Mouse (Mus musculus): Measurements from ENCODE around the gene Hist1h2bc.
"Not testable (repeated sequence)": the region's sequence is repeated elsewhere in the genome, so short reads cannot be mapped to it uniquely, and the experiment has no call there.

Gene Hist1h2bc

DNA sequence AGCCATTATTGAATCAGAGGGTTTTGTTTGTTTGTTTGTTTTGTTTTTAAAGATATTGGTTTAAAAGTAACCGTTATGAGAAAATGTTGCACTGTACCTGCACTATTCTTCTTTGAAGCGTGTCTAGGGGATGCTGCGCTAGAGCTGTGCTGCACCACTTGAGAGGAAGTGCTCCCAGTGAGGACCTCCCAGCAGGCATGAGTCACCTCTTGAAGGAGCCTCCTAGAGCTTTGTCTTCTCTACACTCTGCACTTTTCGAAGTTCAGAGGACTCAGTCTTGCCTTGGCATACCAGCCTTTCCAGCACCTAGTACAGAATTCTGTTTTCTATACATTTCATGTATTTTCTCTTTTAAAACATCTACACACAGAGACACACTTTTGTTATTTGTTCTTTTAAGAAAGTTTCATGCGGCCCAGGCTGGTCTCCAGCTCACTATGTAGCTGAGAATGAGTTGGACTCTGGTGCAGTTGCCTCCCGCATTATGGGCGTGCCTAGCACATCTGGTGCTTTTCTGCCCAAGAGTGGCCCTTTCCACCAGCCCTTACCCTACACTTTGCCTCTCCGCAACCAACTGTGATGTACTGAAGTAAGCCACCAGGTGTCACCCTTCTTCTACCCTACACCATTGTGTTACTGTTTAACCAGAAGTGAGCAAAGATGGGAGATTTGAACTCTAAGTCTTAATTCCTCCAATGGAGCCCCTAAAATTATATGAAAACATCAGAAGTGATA, 17.0 kb downstream of the Hist1h2bc start:
- peak; percentile 84 for DNase-seq

DNA sequence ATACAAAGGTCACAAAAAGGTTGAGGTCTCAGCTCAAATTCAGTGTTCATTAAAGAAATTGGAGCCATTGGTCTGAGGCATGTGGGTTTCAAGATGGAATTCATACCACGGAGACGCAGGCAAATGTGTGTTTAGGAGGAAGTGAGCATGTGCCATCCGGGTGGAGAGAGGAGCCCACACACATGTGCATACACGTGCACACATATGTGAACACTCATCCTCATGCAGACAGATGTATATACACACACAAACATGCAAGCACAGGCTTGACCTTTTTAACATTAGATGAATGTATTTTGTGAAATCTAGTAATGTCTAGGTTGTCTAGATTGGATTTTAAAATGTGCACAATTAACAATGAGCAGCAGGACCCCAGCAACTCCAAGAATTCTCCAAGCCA, 18.2 kb downstream of the Hist1h2bc start:
- no peak for DNase-seq

DNA sequence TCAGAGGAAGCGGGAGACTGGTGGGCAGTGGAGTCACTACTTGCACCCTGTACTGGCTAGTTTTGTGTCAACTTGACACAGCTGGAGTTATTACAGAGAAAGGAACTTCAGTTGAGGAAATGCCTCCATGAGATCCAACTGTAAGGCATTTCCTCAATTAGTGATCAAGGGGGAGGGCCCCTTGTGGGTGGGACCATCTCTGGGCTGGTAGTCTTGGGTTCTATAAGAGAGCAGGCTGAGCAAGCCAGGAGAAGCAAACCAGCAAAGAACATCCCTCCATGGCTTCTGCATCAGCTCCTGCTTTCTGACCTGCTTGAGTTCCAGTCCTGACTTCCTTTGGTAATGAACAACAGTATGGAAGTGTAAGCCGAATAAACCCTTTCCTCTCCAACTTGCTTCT, 18.8 kb downstream of the Hist1h2bc start:
- DNase-seq = not testable (repeated sequence)

DNA sequence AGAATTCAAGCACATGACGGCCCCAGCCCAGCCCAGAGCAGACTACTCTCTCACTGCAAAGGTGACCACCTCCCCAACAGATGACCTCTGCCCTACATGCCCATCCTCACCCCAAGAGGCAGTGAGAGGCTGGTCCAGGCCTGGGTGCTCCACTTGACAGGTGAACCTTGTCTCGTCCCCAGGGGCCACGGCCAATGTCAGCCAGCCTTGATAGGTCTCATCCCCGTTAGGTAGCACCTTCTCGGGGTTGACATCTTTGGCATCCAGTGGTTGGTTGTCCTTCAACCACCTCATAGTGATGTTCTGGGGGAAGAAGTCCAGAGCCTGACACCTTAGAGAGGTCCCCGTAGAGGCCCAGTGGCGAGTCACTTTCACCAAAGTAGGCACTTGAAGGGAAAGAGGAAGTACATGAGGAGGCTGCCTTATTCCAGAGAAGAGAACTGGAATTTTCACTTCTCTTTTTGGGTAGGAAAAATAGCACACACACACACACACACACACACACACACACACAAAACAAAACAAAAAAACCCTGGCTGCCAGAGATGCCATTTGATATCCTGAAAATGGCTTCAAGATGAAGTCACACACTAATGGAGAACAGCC, 21.9 kb downstream of the Hist1h2bc start:
- no peak for DNase-seq

DNA sequence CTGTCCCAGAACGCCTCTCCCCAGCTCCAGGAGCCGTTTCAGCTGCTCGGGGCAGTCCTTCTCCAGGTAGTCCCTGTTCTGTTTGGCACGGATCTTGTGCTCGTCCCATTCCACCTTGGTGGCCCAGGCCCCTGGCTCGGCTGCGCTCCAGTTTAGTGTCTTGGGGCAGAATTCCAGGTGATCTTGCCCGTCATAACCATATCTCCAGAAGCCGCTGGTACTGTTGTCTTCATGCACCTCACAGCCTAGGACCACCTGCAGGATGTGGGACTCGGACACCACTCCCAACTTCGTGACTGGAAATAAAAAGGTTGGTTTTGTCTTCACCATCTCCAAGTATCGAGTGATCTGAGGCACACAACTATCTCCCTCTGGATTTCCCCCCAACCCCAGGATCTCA, 22.8 kb downstream of the Hist1h2bc start:
- no peak for DNase-seq

DNA sequence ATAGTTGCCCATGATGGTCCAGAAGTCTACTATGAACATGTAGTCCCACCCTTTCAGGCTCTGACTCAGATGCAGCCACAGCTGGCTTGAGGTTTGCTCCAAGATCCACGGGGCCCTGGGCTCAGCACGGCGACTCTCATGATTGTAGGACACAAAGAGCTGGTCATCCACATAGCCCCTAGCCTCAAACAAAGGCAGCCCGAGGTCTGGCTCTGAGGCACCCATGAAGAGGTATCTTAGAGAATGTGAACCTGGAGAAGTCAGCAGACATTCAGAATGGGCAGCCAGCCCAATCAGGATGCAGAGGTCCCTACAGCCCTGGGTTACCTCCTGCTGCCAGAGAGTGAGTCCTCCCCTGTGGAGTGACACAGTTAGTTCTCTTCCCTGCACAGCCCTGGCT, 24.0 kb downstream of the Hist1h2bc start:
- no peak for DNase-seq

DNA sequence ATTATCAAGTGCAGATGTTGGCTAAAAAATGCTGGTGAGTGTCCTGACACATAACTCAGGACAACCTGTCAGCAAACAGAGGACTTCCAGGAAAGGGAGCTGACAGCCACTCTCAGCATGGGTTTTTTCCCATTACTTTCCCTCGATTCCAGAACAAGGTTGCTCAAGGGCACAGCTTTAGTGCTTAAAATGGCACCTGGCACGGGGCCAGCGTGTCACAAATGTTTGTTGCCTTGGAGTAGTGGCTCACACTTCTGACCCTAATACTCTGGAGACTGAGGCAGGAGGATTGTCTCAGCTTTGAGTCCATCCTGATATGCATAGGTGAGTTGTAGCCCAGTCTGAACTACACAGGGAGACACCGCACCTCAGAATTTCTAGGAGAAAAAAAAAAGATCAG, 24.7 kb downstream of the Hist1h2bc start:
- no peak for DNase-seq

DNA sequence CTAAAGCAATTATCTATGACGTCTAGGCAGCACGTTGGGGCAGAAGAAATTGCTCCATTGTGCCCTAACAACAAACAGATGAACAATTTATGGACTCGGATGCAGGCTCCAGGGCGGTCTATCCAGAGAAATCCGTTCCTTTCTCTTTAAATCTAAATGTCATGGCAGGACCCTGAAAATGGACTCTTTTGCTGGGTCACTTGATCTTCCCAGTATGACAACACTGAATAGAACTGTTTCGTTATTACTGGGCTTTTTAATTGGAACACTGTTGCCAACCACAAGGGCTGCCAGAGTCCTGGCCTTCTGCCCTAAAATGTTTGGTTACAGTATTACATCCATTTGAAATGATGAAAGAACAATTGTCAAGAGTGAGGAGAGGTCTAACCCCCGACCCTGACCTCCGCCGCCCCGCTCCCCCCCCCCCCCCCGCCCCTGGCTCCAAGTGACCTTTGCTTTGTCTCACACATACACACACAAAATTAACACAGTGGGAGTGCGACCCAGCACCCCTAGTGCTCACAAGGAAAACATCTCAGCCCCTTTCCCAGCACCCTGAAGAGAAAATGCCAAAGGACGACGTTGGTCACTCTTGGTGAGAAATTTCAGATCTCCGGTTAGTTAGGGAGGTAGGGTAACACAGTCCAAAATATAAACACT, 25.8 kb downstream of the Hist1h2bc start:
- peak; percentile 37 for DNase-seq

DNA sequence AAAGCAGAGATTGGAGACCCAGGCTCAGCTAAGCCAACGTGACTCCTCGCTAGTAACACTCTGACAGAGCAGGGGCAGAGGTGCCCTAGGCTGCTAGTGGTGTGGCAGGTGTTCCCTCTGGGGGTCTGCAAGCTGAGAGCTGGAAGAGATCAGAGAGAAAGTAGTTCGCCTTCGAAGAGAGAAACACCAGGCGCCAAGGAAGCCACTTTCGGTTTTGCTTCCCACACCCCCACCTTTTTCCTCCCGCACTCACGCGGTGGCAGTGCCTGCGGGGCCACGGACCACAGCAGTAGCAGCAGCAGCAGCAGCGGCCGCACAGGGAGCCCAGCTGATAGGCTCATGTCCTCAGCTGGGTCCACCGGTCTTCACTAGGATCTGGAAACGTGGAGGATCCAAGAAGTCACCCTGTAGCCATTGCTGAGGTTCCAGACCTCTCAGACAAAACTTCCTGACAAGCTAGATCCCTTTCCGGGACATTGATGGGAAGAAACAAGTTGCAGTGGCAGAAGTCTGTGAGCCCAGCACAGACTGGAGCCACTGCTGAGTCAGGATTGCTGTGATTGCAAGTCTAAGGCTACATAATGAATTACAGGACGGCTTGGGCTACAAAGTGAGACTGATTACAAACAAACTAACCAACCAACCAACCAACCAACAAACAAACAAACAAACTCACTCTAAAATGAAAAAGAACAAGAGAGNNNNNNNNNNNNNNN, 26.5 kb downstream of the Hist1h2bc start, which contains the start of gene Hfe:
Hfe (minus strand) TSS at position 481 of the 716 bp plus-strand sequence.
- DNase-seq = peak; percentile 67

DNA sequence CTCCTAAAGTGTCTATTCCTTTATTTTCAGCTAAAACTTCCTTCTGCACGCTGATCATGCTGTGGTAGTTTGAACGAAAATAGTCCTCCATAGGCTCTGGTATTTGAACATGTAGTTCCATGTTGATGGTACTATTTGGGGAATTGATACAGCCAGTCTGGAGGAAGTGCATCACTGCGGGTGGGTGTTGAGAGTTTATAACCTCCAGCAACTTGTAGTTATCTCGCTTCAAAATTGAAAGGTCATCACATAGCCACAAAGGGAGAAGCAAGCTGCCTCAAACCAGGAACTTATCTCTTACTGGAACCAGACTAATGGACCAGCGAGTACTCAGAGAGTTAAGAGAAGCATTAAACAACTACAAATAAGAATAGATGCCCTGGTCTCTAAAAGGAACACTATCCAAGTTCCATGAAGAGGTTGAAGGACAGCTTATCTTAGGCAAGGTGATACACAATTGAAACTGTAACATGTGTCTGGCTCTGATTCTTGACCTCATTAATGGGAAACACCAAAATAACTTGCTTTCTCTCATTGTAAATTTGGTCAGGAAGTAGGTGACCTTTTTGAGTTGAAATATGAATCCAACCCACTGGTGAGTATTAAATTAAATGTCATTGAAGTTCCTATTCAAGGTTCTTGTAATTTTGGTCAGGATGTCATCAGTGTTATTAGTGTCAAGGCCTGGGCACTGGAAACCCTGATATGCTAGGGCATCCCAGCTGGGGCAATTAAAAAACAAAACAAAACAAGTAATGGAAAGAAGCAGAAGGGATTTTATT, 32.5 kb downstream of the Hist1h2bc start:
- no peak for DNase-seq

DNA sequence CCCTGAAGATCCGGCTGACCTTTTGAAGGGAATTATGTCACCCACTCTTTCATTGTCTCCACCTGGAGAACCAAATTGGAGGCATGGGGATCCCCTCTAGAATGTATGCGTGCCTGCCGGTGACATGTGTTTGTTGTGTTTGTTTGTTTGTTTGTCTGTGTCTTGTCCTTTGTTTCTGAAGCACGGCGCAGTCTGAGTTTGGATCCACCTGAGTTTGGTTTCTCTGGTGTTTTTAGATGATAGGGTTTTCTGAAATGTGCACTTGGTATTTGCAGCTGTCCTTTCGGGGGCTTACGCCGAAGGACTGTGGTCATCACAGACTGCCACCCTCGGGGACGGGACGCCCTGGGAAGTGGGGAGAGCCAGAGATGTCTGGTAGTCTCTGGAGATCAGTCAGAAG, 33.2 kb downstream of the Hist1h2bc start:
- no peak for DNase-seq

DNA sequence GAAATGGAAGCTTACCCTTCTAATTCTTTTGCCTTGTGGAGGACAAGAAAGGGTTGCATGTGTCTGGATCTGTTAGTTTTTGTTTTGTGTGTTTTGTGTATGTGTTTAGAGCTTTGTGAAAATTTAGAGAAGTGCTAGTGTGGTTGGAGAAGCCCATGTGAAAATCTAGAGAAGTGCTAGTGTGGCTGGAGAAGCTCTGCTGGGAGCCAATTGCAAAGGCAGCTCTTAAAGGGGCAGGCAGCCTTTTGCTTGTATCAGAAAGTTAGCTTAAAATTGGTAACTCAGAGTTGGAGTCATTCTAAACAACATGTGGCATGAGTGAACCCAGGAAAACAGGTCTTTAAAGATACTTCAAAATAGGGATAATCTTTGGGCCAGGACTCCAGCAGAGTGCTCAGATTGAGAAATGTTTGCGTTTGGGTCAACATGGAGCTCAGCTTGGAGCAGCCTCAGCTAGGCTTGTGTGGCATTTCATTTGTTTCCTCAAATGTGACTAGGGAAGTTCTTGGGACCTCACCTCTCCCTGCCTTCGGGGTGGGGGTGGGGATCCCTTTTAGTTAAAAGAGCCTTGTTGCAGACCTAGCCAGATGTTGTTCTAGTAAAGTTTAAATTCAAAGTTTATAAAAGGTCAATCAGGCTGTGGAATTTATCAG, 33.7 kb downstream of the Hist1h2bc start:
- not testable (repeated sequence) for DNase-seq

DNA sequence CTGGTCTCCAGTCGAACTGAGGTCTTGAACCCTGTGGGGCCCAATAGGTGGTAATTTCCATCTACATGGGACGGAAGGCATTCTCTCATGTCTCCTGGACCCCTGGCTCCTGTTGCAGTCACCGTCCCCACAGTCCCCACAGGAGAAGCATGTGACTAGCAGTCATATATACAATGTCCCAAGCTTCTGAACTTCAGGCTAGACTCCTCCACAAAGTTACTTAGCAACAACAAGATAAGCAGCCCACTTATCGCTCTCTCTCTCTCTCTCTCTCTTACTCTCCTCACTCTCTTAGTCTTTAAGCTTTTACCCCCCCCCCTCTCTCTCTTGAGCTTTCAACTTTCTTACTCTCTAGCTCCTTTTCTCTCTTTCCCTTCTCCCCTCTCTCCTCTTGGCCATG, 40.2 kb downstream of the Hist1h2bc start:
- DNase-seq = no peak

DNA sequence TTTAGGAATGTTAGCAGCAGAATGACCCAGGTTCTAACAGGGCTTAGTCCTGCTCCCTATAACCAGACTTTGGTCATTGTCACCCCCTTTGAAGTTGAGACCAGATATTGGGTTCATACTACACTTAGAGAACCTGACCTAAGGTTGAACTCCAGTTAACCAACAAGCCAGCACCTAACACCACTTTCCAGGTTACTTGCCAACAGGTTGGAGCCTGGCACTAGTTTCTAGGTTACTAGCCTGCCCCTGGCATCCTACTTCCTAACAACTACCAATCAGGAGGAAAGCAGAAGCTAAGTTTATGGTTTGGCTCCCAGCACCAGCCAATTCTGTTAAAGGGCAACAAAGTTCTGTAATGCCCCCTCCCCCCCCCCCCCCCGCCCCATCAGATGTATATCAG, 41.2 kb downstream of the Hist1h2bc start:
- no peak for DNase-seq

DNA sequence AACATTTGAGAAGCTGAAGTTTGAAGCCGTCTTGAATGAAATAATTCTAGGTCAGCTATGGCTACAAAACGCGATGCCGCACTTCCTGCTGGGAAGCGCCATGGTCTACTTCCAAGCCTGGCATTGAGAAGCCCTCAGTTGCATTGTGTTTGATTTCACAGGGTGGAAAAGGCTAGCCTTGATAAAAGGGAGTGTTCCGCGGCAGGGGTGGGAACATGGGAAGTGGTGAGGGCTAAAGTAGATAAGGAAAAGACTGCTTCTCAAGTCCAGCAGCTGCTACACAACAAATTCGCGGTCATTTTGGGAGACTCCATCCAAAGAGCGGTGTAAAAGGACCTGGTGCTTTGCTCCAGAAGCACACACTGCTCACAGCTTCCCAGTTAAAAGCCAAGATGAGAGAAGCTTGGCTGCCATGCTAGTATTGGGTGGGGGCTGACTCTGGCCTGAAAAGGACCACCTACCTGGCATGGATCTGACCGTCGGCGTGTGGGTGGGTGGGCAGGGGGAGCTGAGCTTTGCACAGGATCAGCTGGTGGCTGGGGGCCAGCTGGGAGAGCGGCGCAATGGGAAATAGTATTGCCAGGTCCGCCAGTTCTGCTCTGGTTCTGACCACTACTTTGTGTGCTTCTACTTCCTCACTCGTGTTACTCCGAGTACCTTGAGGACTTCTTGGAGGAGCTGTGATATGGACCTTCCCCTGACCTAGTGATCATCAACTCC, 44.6 kb downstream of the Hist1h2bc start:
- no peak for DNase-seq

DNA sequence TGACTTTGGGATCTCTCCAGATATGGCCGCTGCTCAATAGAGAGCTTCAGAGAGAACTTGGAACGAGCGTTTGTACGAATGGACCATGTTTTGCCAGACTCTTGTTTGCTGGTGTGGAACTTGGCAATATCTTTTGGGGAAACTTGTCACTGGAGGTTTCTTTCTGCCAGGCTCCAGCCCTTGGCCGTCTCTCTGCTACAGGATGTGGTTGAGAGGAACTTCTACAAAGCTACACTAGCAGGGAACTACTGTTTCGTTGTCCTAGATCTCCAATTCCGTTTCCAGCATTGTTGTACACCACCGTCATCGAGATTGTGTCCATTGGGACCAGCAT, 45.2 kb downstream of the Hist1h2bc start:
- no peak for DNase-seq

DNA sequence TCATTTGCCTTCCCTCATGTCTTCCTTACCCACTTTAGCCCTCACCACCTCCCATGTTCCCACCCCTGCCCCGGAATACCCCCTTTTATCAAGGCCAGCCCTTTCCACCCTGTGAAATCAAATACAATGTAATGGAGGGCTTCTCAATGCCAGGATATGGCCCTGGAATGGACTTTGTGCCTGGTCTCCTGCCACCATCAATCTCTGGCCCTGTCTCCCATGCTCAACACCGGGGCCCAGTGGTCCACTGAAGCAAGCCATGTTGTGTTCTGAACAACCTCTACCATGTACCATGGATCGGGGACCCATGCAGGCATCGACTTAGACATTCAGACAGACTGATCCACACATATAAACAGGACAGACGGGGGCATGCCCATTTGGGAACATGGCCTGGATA, 45.7 kb downstream of the Hist1h2bc start:
- DNase-seq = no peak

DNA sequence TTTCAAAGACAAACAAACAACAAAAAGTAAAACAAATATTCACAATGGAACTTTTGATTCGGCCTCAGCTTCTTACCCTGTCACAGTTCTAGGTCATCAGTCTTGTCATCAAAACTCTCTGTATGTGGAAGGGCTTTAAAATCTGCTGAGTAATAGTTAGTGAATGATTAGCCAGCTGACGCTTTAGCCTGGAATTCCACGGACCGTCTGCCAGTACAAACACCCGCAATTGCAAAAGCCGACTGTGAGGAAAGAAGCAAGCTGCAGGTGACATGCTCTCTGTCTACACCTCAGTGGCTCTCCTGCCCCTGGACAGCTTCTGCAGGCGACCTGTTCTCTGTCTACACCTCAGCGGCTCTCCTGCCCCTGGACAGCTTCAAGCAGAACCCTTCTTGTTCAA, 46.5 kb downstream of the Hist1h2bc start:
- DNase-seq = no peak

DNA sequence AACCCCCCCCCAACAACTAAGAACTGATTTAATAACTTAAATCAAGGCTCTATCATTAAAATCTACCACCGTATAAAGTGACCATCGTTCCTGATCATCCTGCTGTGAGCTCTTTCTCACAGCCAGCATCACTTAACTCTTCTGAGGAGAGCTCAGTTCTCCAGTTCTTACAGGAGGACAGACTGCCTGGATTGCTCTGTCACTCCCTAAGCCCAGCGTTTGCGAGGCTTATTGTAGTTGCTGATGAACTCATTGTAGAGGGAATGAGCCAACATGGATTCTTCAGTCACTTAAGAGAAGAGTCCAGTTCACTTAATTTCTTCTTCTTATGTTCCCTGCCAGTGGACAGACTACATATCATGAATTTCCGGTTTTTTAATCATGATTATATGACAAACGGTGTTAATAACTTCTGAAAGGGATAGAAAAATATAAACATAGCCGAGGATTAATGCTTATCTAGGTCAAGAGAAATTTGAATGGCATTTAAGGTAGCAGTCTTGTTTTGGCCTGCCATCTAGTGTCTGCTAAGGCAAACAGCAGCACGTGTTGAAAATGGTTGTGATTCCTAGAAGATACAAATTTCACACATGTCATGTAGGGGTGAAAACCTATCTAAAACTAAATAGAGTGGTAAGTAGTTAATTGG, 48.3 kb downstream of the Hist1h2bc start:
- peak; percentile 70 for DNase-seq

DNA sequence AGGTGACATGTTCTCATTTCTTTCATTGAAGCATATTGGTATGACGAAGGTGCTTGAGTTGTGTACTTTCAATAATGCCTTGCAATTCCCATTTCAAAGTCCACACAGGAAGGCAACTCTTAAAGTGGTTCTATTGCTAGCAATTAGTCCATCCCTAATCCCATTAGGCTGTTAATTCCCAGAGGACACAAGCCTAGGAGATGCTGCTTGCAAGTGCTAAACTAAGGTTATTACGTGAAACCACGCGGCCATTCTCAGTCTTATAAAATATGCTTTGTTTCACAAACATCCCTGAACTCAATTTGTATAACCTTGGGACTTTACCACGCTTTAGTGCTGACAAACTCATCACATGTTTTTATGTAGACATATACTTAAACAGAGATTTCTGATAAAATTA, 53.1 kb downstream of the Hist1h2bc start:
- no peak for DNase-seq

DNA sequence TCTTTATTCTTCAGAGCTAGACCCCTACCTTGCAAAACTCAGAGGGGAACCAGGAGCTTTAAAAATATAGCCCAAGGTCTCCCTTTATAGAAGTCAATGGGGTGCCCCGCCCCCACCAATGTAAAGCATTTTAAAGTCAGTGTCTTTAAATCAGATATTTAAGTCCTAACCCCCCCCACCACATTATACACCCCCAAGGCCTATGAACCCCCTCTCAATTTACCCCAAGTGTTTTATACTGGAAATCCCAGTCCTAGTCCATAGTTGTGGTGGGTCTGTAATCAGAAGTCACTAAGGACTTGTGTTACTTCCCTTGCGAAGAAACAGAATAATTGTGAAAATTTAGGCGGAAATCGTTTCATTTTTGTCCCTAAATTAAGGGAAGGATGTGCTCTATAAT, 54.0 kb downstream of the Hist1h2bc start:
- peak; percentile 49 for DNase-seq

Measured in embryo, embryonic 11 days (tissue).